Mouse (Mus musculus) bone marrow, adult 2 months (tissue): ENCODE results near the gene Fam24b.
A peak's percentile ranks its signal among the peaks of the same experiment; 100 is the strongest.

Experiments used
- CTCF ChIP-seq: fragments of 200-500 bp; IDR thresholded peaks from 2 replicates; pipeline ENCODE4 v1.5.1; 2011; ENCODE audit warnings: low read length, control low read depth; ENCODE audit not compliant: control insufficient read depth, insufficient read depth
- POLR2A ChIP-seq: fragments of 200-500 bp; IDR thresholded peaks from 2 replicates; pipeline ENCODE4 v1.6.1; 2011; ENCODE audit warnings: low read depth, mild to moderate bottlenecking, control low read depth, low read length, borderline replicate concordance; ENCODE audit not compliant: control insufficient read depth

- TF ChIP-seq CTCF (no peak), POLR2A (peak; percentile 43; the same call in 1 of the 2 replicates)
Measured at GRCm38 (mm10) chr7:131362615-131363300, 33.4 kb upstream of the Fam24b start, which contains the start of gene 2310057M21Rik.
